Mouse (Mus musculus) retina, embryonic 14.5 days (tissue): Measurements from ENCODE around the gene Kcnj3.
"Not testable (repeated sequence)": the region's sequence is repeated elsewhere in the genome, so short reads cannot be mapped to it uniquely, and the experiment has no call there.

Experiments
- DNase-seq: peaks from one replicate; pipeline ENCODE4 v3.0.0-alpha.2; 2015; ENCODE audit warnings: low spot score

Gene Kcnj3

DNA sequence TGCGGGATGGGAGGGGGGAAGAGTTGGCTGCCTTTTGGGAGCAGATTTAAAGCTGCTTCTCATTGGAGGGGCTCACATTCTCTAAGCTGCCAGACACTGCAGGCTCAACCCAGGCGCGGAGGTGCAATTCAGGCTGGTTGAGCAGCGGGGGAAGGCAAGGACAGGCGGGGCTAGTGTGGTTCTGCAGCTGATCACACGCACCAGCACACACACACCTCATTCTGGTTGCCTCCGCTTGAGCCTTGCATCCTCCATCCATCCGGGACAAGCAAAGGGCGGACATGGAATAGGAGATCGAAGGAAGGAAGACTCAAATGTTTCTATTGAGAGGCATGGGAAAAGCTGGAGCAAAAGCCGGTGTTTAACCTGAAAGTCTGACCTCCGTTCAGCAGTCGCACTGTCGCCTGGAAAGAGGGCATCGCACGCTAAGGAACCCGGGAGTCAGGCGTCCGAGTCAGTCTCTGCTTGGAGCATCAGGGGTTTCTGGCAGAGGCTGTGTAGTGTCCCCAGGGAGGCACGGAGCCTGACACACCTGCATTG lies at the start of gene Kcnj3:
Gene Kcnj3, plus strand, starts transcription at position 250 of the 540 bp plus-strand sequence.
- peak; percentile 63 for DNase-seq

DNA sequence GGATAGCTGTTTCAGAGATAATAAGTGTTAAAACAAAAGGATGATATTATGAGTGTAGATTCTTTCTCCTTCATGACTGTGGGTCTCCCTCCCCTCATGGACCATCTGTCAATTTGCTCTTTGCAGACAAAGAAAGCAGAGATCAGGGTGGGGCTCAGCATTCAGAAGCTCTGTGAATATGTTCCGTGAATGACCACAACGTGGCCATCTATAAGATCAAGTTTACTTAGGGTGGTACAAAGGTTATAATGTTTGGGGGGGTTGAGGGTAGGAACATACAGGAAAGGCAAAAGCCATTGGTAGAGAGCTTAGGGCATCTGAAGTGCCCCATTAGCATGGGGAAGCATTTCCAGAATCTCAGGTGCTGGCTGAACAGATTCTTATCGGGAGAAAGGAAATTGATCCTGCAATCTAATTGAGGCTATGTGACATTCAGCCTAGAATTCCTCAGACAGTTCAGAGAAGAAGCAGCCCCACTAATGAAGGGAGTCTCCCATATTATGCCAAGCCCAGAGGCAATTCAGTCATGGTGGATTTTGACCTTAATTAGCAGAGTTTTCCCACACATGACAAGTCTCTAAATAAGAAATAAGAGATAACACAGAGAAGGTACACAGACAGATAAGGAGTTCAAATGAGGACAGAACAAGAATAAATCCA lies 45.3 kb upstream of the Kcnj3 start:
- no peak for DNase-seq

DNA sequence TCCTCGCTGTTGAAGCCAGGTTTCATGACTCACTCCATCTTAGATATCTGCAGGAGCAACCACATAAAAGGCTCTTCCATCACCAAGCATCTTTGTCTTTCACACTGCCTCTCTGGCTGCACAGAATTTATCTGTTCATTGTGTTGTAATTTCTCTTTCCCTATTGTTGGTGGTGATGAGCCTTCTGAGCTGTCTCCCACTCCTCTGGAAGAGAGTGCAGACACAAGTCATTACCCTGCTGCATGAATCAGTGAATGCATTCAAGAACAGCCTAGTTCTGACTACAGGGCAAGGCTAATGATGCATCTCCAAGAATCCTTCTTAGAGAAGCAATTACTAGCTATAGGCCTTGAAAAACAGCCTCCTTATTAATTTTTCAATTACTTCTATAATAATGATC lies 30.5 kb upstream of the Kcnj3 start:
- peak; percentile 37 for DNase-seq

DNA sequence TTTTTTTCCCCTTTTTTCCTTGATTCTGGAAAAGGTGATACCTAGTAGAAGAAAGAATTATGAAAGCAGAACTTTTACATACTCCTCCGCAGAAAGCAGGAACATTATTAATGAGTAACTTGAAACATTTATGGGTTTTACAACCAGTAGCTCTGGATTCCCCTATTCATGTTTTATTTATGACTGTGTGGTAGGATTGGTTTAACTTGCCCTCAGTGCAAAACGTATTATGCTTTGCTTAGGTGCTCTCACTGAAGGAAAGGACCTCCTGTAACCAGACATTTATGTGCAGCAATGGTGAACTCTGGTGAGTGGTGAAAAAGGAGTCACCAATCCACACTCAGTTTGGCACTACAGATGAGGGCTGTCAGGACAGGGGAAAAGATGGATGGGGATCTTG lies 8.1 kb upstream of the Kcnj3 start:
- no peak for DNase-seq

DNA sequence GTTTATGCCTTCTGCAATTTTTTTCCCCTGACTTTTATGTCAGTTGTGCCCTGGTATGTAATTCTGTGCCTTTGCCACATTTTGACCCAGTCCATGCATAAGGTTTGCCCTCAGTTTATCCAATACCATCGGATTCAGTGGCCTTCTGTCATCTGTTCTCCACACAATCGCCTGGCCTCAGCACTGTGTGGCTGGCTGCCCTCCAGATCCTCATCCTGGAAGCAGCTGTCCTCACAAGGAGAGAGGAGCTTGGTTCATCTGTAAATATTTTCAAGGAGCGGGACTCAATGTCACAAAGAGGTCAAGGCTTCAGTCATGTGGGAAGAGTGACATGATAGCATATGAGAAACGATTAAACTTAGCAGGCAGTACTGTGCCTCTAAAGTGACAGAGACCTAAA lies 3.7 kb upstream of the Kcnj3 start:
- DNase-seq = no peak

DNA sequence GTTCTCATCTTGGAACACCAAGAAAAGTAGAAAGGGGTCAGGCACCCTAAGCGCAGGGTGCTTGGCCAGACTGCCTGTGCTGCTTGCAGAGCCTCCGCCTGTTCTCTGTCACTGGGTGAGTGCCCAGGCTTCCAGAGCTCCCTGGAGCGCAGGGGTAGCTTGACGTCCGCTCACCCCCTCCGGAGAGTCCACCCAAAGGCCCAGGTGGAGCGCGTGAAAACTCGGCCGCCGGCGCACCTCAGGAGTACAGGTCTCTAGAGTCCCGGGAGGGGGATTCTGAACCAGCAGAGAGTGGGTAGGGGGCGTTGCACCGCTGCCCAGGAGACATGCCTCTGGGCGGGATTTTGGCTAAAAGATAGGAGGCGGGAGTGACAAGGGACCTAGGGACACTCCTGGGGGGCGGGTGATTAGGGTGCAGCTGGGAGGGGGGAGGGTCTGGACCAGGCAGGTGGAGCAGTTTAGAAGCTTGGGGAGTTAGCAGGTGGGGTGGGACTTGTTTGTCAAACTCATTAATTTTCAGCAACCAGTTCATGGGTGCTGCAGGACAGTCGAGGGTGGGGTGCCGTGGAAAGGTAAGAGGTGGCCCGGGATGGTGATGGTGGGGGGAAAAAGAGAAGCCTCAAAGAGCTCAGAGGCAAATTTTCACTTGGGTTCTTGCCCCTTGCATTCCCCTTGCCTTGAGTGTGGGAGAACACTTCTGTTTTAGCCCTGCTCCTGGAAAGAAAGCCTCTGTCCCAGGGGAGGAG lies 664 bp downstream of the Kcnj3 start:
- DNase-seq = peak; percentile 53

DNA sequence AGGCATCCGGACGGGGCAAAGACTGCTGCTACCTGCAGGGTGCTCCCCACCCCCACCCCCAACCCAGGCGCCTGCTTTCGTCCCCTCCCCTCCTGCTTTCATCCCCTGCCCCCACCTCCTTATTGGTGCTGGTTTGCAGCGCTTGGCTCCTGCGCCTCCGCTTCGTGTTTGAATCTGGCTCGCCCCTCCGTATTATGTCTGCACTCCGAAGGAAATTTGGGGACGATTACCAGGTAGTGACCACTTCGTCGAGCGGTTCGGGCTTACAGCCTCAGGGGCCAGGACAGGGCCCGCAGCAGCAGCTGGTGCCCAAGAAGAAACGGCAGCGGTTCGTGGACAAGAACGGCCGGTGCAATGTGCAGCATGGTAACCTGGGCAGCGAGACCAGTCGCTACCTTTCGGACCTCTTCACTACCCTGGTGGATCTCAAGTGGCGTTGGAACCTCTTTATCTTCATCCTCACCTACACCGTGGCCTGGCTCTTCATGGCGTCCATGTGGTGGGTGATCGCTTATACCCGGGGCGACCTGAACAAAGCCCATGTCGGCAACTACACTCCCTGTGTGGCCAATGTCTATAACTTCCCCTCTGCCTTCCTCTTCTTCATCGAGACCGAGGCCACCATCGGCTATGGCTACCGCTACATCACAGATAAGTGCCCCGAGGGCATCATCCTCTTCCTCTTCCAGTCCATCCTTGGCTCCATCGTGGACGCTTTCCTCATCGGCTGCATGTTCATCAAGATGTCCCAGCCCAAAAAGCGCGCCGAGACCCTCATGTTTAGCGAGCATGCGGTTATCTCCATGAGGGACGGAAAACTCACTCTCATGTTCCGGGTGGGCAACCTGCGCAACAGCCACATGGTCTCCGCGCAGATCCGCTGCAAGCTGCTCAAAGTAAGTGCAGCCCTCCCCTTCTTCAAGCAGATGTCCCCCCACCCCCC lies 1.5 kb downstream of the Kcnj3 start:
- peak; percentile 46 for DNase-seq

DNA sequence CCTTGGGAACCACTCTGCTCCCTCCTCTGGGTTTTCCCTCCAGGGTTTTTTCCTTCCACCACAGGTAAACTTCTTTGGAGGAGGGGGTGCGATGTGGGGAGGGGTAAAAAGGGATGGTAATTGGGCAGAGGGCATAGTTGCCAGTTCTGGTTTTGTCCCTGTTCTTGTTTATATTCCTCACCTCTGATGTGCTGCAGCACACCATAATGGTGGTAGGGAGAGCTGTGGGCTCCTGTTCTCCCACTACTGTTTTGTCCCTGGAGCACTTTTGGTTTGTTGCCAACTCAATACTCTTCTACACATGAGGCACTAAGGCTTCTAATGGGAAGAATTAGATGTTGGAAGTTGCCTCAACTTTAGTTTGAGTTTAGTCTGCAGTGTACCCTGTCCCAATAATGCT lies 2.2 kb downstream of the Kcnj3 start:
- DNase-seq = peak; percentile 28

DNA sequence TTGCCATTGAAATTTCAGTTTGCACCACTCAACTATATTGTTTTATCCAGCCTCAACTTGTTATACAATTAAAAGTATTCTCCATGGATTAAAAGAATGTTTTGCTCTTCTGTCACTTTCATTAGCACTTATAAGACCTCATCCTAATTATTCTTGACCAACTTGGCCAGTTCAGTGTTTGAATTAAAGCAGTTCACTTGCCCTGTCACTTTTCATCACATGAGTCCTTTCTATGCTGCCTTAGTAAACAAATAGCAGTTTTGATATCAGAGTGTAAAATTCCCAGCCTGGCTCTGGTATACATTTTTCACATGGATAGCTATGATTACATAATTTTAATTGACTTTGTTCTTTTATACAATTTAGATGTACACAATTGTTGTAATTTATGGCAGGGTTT lies 3.4 kb downstream of the Kcnj3 start:
- DNase-seq = peak; percentile 67

DNA sequence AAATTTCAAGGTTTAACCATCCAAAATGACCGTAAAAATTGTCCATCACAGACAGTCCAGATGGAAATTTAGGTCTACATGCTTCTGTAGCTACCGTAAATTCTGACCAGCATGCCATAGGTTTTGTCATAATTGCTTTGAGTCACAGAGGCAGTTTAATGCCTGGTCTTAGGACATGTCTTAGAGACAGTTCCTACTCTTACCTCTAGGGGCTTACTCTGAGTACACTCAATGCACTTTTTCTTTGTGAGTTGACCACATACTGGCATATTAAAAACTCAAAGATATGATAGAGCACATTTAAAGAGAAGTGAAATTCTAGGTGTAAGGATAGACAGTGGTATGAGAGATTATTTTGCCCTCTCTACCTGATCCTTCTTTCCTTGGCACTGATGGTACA lies 6.2 kb downstream of the Kcnj3 start:
- DNase-seq = peak; percentile 39

DNA sequence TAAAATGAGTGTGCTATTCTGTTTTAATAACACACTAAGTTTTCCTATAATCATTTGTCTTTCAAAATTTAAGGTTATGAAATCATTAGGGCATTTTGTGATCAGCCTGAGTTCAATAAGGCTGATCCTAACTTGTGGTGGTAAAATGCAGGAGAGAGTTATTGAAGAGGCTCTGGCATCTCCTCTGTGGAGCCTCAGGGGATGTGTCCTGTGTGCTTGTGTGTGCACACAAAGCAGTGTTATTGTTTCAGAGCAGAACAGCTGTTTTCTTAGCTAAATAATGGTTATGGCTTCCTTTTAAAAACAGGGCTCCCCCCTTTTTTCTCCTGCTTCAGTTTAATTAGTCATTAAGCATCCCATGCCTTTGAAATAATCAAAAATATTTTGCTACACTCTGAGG lies 11.5 kb downstream of the Kcnj3 start:
- DNase-seq = no peak

DNA sequence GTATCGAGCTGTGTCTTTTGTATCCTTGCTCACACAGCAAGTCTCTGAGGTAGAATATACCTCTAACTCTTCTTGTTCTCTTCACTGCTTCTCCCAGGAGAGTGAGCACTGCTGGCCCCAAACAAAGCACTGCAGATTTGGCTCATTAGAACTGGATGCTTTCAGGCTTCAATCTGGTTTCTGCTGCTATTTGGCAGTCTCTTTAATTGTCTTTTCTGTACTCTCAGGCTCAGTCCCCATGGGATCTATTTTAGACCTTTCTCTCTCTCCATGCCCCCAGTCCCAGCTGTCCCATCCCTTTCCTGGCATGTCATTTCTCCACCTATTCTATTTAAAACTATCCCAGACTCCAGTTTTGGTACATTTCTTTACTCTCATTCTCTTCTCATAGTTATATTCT lies 15.0 kb downstream of the Kcnj3 start:
- DNase-seq = no peak

DNA sequence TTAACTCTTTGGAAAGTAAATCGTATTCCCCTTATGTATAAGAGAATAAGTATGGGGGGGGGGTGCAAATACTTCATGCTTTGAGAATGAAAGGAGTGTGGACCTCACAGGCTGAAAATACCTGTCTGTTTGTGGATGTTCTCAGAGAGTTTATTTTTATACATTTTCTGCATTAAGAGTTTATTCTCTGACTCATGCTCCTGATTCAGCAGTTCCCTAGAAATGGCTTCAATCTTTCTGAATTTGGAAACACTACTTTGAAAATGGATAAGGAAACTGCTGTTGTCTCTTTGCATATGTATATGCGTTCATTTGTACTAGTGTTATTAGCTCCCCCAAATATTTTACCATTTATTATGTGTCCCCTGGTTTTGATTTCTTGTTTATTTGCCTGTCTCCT lies 23.4 kb downstream of the Kcnj3 start:
- no peak for DNase-seq

DNA sequence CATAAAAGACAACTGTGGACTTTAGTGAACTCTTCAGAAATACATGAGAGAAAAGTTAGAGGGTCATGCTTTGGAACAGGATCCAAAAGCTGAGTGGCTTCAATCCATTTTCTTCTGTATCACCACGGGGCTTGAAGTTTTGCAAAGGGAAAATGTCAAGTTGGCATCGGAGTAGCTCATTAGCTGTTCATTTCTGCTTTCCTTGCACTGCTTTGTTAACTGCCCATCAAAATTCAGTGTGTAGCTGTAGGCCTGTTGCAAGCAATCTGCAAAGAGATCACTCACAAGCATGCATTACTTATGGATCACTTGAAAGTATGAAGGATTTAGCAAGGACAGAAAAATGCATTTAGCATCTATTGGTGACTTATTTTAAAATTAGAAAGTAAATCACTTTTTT lies 33.4 kb downstream of the Kcnj3 start:
- peak; percentile 62 for DNase-seq

DNA sequence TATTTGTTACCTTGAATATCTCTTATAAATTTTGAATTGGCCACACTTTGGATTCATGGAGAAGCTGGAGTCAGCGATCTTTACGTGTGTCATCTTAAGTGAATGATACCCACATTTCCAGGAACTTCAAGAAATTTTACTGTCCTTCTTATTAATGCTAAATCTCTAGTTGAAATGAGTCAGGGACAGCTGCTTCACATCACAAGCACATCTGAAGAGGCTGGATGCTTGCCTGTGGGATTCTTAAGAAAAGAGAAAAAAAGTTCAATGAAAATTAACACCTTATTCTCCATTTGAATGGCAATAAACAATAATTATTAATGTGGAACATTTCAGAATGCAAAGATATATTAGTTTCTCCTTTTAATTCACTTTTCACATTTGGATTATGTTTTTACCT lies 34.2 kb downstream of the Kcnj3 start:
- no peak for DNase-seq

DNA sequence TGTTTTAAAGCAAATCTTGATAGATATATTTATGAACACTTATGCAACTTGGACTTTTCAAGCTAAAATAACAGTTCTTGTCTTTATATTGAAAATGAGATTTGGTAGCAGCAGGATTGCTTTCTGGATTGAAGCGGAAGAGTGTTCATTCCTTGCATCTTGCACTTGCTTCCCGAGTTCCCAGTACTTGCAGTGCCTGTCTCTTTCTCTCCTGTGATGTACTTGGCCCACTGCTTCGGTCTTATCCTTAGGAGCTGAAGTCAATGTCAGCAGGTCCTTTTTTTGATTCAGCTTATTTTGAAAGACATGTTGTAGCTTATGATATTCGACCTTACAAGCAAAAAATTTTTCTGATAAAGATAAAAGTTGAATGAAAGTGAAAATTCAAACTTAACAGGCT lies 43.7 kb downstream of the Kcnj3 start:
- no peak for DNase-seq

DNA sequence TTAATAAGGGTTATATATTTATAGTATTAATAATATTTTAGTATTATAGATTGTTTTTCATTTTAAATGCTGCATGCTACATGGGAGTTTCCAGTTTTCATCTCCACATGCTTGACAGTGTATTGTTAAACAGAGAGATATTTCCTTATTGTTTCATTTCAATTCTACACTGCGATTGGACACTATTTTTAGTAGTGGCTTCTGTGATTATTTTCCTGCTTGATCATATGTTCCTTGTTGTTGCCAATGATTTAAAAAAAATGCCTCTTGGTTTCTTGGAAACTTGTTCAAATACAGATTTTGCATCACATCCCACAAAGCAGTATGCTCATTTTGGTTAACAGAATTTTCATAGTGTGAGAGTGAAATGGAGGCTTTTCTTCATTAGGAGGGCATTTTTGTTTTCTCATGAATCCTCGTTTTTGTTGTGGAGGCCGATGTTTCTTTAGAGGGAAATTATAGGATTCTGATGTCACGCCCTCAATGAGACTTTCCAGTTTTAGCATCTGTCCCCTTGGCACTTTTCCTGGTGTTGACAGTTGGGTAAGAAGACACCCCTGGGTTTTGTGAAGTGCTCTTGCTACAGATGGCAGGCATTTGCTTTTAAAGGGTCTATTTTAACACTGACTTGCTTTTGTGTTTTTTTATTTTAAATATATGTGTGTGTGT lies 44.3 kb downstream of the Kcnj3 start:
- DNase-seq = no peak

DNA sequence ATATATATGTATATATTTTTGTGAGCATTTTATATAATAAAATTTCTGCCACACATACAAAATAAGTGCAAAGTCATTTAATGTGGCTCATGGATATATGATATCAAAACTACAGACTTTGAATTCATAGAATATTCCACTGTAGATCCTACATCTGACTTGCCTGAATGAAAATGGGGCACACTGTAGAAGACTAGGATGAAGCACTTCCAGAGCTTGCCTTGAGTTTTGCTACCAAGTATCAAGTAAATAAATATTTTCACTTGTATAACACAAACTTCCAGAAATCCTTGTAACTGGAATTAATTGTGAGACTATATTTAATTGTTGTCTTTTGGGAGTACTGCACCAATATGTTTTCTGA lies 44.8 kb downstream of the Kcnj3 start:
- no peak for DNase-seq

DNA sequence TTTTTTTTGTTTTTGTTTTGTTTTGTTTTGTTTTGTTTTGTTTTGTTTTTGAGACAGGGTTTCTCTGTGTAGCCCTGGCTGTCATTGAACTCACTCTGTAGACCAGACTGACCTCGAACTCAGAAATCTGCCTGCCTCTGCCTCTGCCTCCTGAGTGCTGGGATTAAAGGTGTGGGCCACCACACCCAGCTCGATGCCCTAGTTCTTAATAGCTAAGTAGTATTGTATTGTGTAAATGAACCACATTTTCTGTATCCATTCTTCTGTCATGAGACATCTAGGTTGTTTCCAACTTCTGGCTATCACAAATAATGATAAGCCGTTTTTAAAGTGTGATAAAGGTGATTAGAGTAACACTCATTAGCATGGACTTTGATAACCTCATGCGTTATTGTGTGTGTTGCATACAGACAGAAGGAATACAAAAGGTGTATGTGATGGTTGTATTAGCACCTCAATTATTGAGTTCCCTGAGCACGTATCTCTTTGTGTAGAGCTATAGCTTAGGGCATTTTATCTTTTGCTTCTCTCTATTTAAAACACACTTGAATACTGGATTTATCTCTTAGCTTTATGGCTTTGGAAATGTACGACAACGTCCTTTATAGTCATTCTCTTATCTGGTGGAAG lies 49.8 kb downstream of the Kcnj3 start:
- not testable (repeated sequence) for DNase-seq

DNA sequence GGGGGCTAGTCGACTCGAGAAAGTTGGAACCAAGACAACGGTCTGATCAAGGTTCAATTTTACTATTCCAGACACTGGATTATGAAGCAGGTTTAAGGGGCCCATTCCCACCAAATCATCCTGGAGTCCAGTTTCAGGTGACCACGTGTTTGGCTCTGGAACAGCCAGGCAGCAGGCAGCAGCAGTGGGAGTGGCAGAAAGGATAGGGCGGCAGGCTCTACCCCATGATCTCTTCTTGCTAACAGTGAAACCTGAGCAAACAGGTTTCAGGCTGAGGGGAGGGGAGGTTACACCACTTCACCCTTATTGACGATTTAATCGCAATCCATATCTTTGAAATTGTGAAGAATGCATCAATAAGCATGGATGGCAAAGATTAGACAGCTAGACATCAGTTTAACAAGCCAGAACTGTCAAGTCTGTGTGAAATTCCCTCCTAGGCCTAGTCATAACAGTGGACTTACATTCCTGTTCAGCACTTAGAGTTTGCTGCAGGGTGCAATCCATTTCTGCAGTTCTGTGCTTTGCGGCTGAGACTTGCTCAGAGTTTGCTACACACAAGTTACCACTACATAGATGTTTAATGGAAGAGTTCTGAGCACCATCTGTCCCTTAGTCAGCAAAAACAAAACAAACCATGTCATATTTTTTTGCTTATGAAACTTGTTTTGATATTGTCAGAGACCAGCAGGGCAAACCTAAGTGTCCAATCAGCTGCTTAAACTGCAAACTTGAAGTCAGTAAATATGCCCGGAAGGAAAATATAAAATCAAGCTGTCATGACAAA lies 67.8 kb downstream of the Kcnj3 start:
- DNase-seq = no peak

DNA sequence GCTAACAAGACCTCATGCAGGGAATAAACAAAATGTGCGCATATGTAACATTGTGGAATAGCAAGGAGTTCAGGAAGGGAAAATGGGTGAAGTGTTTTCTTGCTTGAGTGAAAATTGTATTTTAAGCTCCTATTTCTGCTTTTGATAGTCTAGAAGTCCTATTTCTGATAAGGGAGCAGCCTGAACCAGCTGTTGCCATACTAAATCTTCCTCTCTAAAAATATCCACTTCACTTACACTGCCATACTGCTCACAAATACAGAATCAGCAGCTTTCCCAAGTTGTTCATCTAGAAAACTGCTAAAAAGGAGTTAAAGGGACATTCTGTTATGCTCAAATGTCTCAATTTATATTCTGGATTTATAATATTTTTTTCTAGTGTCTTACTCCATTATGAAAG lies 69.9 kb downstream of the Kcnj3 start:
- no peak for DNase-seq
